Mouse (Mus musculus) lung, postnatal 25 days (tissue): ENCODE data around the gene Erap1.
"Not testable (repeated sequence)": the region's sequence is repeated elsewhere in the genome, so short reads cannot be mapped to it uniquely, and the experiment has no call there.

ENCODE experiments used
- DNase-seq: peaks from one replicate; pipeline ENCODE4 v3.0.0; 2022; ENCODE audit warnings: low spot score

Erap1 gene

GRCm38 (mm10) chr13:74638793-74639711, at the start of gene Erap1:
Erap1 (plus strand) TSS chr13:74639568.
- DNase-seq, result peak; percentile 55

DNA sequence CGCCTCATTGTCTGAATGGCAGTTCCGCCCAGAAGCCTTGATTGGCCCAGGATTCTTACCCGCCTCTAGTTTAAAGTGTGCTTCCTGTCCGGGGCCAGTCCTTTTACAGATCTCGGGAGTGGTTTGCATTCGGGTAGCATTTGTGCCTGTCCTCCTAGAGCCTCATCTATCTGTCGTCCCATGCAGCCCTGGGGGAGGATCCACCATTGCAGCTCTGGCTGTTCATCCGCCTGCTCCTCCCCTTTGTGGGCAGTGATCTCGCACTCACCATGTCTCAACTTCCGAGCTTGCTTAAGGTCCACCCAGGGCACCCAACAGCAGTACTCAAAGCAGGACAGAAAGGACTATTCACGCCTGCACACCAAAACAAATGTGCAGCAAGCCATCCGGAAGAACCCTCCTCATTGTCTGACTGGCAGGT, 48.0 kb upstream of the Erap1 start:
- DNase-seq, result peak; percentile 24

DNA sequence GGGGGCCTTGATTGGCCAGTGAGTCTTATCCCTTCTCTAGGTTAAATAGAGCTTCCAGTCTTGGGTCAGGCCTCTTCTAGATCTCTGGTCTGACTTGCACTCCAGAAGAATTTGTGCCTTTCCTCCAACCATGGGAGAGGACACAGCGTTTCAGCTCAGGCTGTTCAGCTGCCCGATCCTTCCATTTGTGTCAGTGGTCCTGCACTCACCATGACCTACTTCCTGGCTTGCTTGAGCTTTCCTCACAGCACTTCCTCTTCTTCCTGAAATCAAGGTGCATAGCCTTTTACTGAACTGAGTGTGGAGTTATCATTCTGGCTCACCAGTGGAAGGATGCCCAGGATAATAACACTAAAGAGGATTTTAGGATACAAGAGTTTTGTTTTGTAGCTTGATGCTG, 47.5 kb upstream of the Erap1 start:
- not testable (repeated sequence) for DNase-seq

- not testable (repeated sequence) for DNase-seq
Measured at GRCm38 (mm10) chr13:74597022-74597421, 42.3 kb upstream of the Erap1 start.

DNA sequence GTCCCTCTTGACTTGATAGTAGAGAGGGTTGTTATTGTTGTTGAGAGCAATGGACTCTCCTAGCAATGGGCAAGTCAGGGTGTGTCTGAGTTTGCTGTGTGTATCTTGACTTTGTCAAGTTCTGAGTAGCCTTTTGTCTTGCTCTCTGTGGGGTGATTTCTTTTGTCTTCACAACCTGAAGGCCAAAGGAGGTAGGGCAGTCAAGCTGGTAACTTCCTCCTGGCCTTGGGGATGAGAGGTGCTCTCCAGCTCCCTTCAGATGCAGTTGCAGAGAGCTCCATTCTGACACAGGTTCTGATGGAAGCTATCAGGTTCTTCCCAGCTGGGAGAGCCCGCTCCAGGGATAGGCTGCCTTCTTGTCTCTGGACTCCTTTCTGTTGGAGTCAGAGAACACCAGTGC, 37.6 kb upstream of the Erap1 start:
- not testable (repeated sequence) for DNase-seq

DNA sequence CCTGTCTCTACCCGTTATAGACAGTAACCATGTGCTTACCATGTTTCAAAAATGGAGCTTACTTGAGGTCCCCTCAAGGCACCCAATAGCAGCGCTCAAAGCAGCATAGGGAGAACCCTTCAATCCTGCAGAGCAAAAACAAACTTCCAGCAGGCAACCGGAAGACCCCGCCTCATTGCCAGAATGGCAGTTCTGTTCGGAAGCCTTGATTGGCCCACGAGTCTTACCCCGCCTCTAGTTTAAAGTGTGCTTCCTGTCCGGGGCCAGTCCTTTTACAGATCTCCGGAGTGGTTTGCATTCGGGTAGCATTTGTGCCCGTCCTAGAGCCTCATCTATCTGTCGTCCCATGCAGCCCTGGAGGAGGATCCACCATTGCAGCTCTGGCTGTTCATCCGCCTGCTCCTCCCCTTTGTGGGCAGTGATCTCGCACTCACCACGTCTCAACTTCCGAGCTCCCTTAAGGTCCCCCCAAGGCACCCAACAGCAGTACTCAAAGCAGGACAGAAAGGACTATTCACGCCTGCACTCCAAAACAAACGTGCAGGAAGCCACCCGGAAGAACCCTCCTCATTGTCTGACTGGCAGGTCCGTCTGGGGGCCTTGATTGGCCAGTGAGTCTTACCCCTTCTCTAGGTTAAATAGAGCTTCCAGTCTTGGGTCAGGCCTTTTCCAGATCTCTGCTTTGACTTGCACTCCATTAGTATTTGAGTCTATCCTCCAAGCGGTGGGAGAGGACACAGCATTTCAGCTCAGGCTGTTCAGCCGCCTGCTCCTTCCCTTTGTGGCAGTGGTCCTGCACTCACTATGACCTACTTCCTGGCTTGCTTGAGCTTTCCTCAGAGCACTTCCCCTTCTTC, 22.0 kb upstream of the Erap1 start:
- DNase-seq, result peak; percentile 89

DNA sequence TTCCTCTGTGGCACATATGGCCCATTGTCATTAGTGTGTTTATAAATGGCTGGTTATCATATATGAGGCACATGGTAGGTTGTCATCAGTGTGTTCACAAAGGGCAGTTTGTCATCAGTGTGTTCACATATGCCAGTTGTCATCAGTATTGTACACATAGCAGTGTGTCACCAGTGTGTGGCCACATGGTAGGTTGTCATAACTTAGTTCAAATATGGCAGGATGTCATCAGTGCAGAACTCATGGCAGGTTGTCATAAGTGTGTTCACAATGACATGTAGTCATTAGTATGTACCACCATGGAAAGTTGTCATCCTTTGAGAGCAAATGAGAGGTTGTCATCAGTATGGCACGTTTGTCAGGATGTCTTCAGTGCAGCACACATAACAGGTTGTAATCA, 7.0 kb upstream of the Erap1 start:
- no peak for DNase-seq

DNA sequence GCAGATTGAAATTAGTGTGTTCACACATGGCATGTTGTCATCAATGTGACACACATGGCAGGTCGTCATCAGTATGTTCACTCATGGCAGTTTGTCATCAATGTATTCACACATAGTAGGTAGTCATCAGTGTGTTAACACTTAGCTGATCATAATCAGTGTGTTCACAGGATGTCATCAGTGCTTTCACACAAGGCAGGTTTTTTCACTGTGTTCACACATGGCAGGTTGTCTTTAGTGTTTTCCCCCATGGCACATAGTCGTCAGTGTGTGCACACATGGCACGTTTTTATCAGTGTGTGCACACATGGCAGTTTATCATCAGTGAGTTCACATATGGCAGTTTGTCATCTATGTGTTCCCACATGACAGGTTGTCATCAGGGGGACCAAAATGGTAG, 6.5 kb upstream of the Erap1 start:
- DNase-seq, result no peak

- peak; percentile 87 for DNase-seq
Measured at GRCm38 (mm10) chr13:74639712-74640522, 549 bp downstream of the Erap1 start.

DNA sequence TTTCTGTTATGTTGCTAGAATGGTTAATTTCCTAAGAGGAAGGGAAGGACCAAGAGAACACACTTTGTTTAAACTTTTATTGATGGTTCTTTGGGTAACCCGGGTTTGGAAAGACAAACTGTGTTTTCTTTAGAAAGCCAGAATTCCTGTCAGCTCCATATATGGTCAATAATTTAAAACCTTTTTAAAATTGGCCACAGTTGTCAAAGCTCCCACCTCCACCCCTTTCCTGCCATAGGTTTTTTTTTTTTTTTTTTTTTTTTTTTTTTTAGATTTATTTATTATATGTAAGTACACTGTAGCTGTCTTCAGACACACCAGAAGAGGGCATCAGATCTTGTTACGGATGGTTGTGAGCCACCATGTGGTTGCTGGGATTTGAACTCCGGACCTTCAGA, 1.2 kb downstream of the Erap1 start:
- not testable (repeated sequence) for DNase-seq

GRCm38 (mm10) chr13:74695497-74696193, 56.3 kb downstream of the Erap1 start:
- DNase-seq, result no peak

DNA sequence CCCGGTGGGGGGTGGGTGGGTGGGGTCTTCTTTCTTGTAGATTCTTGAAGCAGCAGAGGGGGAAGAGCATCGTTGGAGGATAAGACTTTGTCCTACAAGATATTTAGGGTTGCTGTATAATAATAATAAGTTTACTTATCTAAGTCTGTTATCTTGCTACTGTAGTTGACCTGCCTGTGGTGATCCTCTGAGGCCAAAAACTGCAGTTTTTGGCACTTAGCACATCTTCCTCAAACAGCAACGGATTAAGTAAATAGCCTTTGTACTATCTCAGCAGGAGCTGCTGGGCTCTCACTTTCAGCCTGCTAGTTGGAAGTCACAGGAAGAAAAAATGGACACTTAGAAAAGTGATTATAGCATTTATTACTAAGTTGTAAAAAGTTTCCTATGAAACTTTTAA, 56.9 kb downstream of the Erap1 start:
- DNase-seq, result no peak

DNA sequence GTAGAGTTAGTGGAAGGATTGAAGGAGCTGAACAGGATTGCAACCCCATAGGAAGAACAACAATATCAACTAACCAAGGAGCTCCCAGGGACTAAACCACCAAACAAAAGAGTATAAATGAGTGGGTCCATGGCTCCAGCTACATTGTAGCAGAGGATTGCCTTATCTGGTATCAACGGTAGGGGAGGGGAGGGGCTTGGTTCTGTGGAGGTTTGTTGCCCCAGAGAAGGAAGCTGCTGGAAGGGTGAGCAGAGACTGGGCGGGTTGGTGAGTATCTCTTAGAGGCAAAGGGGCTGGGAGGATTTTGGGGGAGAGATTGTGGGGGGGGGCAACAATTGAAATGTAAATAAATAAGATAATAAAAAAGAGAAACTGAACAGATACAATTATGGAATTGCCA, 79.6 kb downstream of the Erap1 start:
- no peak for DNase-seq

GRCm38 (mm10) chr13:74733726-74734125, 94.4 kb downstream of the Erap1 start:
- DNase-seq, result no peak

DNA sequence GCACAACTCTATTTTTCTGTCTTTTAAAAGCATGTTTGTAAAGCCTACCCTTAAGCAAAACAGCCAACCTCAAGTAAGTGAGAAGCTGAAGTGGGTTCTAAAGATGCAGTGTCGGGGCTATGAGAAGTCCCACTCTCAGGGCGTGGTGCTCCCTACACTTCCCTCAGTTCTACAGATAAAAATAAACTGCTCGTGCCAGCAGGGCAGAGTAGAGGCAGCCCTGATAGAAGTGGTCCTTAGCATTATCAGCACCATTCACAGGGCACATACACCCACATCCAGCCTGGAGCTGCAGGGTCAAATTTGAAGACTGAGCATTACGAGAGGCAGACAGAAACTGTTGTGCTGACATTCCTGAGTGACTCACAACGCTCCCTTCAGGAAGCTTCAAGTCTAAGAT, 96.5 kb downstream of the Erap1 start:
- DNase-seq, result no peak

- DNase-seq, result no peak
Measured at GRCm38 (mm10) chr13:74736396-74736795, 97.0 kb downstream of the Erap1 start.
